Mouse (Mus musculus): ENCODE measurements around the gene Disp1.

- TF ChIP-seq EP300 (IDR thresholded peaks at IDR 0.05; ENCODE audit: insufficient read depth, low read depth, low read length) (no peak), POLR2A (IDR thresholded peaks at IDR 0.05; ENCODE audit: insufficient read depth, low read depth, low read length) (no peak), CTCF (IDR thresholded peaks at IDR 0.05) (peak; percentile 90)
Observed at GRCm38 (mm10) chr1:183237901-183238300, 16.6 kb upstream of the Disp1 start.

Measured in heart, adult 2 months (tissue).